Mouse (Mus musculus) heart, embryonic 10.5 days (tissue): ENCODE measurements at regions not wholly inside any gene's neighbourhood (a gene's known extent, or its start where the extent isn't known, plus 50 kb on each side); places are given as distances from the start of the nearest gene placed in this dataset.

Experiments
- DNase-seq: peaks from one replicate; pipeline ENCODE4 v3.0.0-alpha.2; 2017; ENCODE audit warnings: low spot score
- H3K27ac ChIP-seq: fragments of 300-500 bp; sonication (generic); 2 replicates; pipeline ENCODE4 v1.5.1; 2016; ENCODE audit warnings: mild to moderate bottlenecking
- H3K27me3 ChIP-seq: fragments of 300-500 bp; sonication (generic); 2 replicates; pipeline ENCODE4 v1.6.1; 2016; ENCODE audit warnings: mild to moderate bottlenecking; ENCODE audit not compliant: poor library complexity, insufficient read depth, severe bottlenecking
- H3K36me3 ChIP-seq: fragments of 300-500 bp; sonication (generic); 2 replicates; pipeline ENCODE4 v1.6.1; 2016; ENCODE audit warnings: mild to moderate bottlenecking, moderate library complexity
- H3K4me1 ChIP-seq: fragments of 300-500 bp; sonication (generic); 2 replicates; pipeline ENCODE4 v1.6.1; 2016; ENCODE audit warnings: mild to moderate bottlenecking
- H3K4me3 ChIP-seq: fragments of 300-500 bp; sonication (generic); 2 replicates; pipeline ENCODE4 v1.5.1; 2016; ENCODE audit warnings: mild to moderate bottlenecking, moderate library complexity
- H3K9me3 ChIP-seq: fragments of 300-500 bp; sonication (generic); 2 replicates; pipeline ENCODE4 v1.6.1; 2016; ENCODE audit warnings: mild to moderate bottlenecking, moderate library complexity
- WGBS: fragments of 180-500 bp; shearing (Covaris S2); methylation state at CpG from one replicate; pipeline ENCODE4 v1.1.7; 2016; 5-methylcytosine and 5-hydroxymethylcytosine counted together

GRCm38 (mm10) chr12:95054887-95055286 is 637.1 kb upstream of the Flrt2 start:
- H3K36me3 ChIP-seq, result no peaks in the 10 kb centered on the region
- no peaks in the 10 kb centered on the region for H3K4me1 ChIP-seq
- no peak overlapping the region for H3K27ac ChIP-seq
- H3K9me3 ChIP-seq, result no peaks in the 10 kb centered on the region
- no peaks in the 10 kb centered on the region for H3K27me3 ChIP-seq
- no peak overlapping the region for H3K4me3 ChIP-seq
- 76% methylated on average over 3 of the region's 3 CpGs for WGBS
- no peak for DNase-seq

- Histone ChIP-seq H3K9me3 (no peaks in the 10 kb centered on the region), H3K4me1 (no peaks in the 10 kb centered on the region), H3K27ac (no peak overlapping the region), H3K36me3 (no peaks in the 10 kb centered on the region), H3K4me3 (no peak overlapping the region), H3K27me3 (no peaks in the 10 kb centered on the region)
- WGBS, result 84% methylated on average over 7 of the region's 7 CpGs
- no peak for DNase-seq
Observed at GRCm38 (mm10) chr12:95056926-95057325, 635.1 kb upstream of the Flrt2 start.

GRCm38 (mm10) chr12:95059396-95059795 is 632.6 kb upstream of the Flrt2 start:
- Histone ChIP-seq H3K27ac (no peak overlapping the region), H3K4me1 (no peaks in the 10 kb centered on the region), H3K9me3 (no peaks in the 10 kb centered on the region), H3K4me3 (no peak overlapping the region), H3K36me3 (no peaks in the 10 kb centered on the region), H3K27me3 (no peaks in the 10 kb centered on the region)
- 82% methylated on average over 2 of the region's 2 CpGs for WGBS
- no peak for DNase-seq

GRCm38 (mm10) chr12:95072307-95072706 is 619.7 kb upstream of the Flrt2 start:
- no peak for DNase-seq
- no peaks in the 10 kb centered on the region for H3K4me1 ChIP-seq
- no peak overlapping the region for H3K4me3 ChIP-seq
- H3K27ac ChIP-seq, result no peak overlapping the region
- no peaks in the 10 kb centered on the region for H3K9me3 ChIP-seq
- no peaks in the 10 kb centered on the region for H3K27me3 ChIP-seq
- H3K36me3 ChIP-seq, result no peaks in the 10 kb centered on the region
- WGBS, result 85% methylated on average over 2 of the region's 2 CpGs

GRCm38 (mm10) chr12:95119223-95119952 is 572.6 kb upstream of the Flrt2 start:
- Histone ChIP-seq H3K27ac (no peak overlapping the region), H3K4me3 (no peak overlapping the region), H3K4me1 (no peaks in the 10 kb centered on the region), H3K9me3 (no peaks in the 10 kb centered on the region), H3K27me3 (no peaks in the 10 kb centered on the region), H3K36me3 (no peaks in the 10 kb centered on the region)
- WGBS, result 79% methylated on average over 3 of the region's 3 CpGs
- no peak for DNase-seq

DNA sequence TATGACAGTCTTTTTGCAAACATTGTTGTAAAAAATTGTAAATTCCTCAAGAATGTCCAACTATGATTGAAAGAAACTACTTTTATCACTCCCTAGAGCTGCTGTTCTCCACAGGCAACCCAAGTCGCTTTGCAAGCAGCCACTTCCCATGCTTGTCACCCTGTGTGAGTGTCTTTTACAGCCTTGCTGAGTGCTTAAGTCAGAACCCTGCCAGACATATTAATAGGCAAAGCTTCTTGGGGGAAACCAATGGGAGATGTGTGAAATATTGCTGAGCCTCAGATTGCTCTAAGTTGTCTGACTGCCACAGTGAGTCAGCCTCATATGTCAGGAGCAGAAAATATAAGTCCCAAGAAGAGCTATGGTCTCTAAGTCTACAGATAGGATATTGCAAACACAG is 559.2 kb upstream of the Flrt2 start:
- no peak for DNase-seq
- no peaks in the 10 kb centered on the region for H3K27me3 ChIP-seq
- H3K36me3 ChIP-seq, result no peaks in the 10 kb centered on the region
- WGBS, result 60% methylated on average over 1 of the region's 1 CpGs
- H3K27ac ChIP-seq, result no peak overlapping the region
- no peaks in the 10 kb centered on the region for H3K4me1 ChIP-seq
- no peaks in the 10 kb centered on the region for H3K9me3 ChIP-seq
- no peak overlapping the region for H3K4me3 ChIP-seq

DNA sequence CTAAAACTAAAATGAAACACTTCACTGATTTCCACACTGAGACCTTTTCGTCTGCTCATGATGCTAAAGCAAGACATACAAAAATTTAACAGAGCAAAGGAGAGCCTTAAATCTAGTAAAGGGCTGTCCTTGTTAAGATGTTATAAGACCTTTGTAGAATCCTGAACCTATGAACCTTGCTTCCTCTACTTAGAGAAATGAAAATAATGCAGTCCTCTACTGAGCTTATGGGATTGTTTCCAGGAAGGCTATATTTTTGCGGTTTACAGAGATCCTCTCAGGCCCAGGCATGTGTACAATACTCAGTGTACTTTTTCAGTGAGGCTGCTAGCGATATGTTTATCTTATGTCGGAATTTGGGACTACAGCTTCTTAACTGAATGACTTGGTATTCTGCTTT is 558.5 kb upstream of the Flrt2 start:
- WGBS, result 74% methylated on average over 4 of the region's 4 CpGs
- Histone ChIP-seq H3K36me3 (no peaks in the 10 kb centered on the region), H3K4me3 (no peak overlapping the region), H3K27ac (no peak overlapping the region), H3K9me3 (no peaks in the 10 kb centered on the region), H3K27me3 (no peaks in the 10 kb centered on the region), H3K4me1 (no peaks in the 10 kb centered on the region)
- no peak for DNase-seq

- Histone ChIP-seq H3K9me3 (no peaks in the 10 kb centered on the region), H3K27ac (no peak overlapping the region), H3K4me1 (no peaks in the 10 kb centered on the region), H3K27me3 (no peaks in the 10 kb centered on the region), H3K4me3 (no peak overlapping the region), H3K36me3 (no peaks in the 10 kb centered on the region)
- WGBS, result 82% methylated on average over 2 of the region's 2 CpGs
- no peak for DNase-seq
Observed at GRCm38 (mm10) chr12:95138167-95138566, 553.9 kb upstream of the Flrt2 start.

DNA sequence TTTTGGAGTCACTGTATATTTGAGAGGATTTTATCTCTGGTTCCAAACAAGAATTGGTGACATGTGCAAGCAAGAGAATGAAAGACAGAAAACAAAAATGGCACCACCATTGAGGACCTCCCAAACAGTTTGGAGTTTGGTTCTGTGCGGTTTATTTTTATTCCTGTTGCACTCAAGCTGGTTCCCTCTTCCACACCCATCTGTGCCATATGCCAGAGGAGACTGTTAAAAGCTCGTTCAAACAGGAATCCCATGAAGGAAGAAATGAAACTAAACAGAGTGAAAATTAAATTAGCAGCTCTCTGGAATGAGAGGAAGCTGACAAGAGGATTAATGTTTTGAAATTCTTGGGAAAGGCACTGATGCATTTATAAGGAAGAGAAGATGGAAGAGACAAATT is 521.0 kb upstream of the Flrt2 start:
- no peak overlapping the region for H3K27ac ChIP-seq
- no peaks in the 10 kb centered on the region for H3K36me3 ChIP-seq
- WGBS, result 54% methylated on average over 2 of the region's 2 CpGs
- H3K27me3 ChIP-seq, result no peaks in the 10 kb centered on the region
- no peaks in the 10 kb centered on the region for H3K9me3 ChIP-seq
- no peak overlapping the region for H3K4me3 ChIP-seq
- H3K4me1 ChIP-seq, result no peaks in the 10 kb centered on the region
- DNase-seq, result no peak

DNA sequence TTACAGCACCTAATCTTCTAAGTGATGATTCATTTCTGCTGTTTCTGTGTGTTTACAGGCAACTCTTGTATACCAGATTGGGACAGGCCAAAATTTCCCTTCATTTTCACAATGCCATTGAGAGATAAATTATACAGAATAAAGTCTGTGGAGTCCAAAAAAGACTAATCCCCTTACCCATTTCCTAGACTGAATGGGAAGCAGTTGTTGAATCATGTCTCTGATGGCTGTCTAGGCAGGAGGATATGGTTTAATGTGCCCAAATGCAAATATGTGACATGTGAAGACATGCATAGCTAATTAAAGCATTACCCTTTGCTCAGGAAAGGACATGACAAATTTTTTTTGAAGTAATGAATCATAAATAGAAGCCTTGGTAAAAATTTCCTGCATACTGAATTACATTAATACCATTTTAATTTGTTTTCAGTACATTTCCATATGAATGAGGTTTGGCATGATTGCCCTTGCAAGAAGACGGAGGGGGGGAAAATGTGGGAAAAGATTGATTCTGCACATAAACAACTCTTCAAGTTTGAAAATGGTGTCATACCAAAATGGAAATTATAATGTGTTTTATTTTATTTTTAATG is 518.1 kb upstream of the Flrt2 start:
- Histone ChIP-seq H3K4me1 (no peaks in the 10 kb centered on the region), H3K27ac (no peak overlapping the region), H3K9me3 (no peaks in the 10 kb centered on the region), H3K36me3 (no peaks in the 10 kb centered on the region), H3K27me3 (no peaks in the 10 kb centered on the region), H3K4me3 (no peak overlapping the region)
- 87% methylated on average over 1 of the region's 1 CpGs for WGBS
- no peak for DNase-seq

- WGBS, result 91% methylated on average over 8 of the region's 8 CpGs
- Histone ChIP-seq H3K4me1 (no peaks in the 10 kb centered on the region), H3K27ac (no peak overlapping the region), H3K36me3 (no peaks in the 10 kb centered on the region), H3K27me3 (no peaks in the 10 kb centered on the region), H3K9me3 (no peaks in the 10 kb centered on the region), H3K4me3 (no peak overlapping the region)
- DNase-seq, result no peak
Observed at GRCm38 (mm10) chr12:95202486-95202885, 489.5 kb upstream of the Flrt2 start.

- Histone ChIP-seq H3K9me3 (no peaks in the 10 kb centered on the region), H3K27ac (no peak overlapping the region), H3K27me3 (no peaks in the 10 kb centered on the region), H3K4me1 (no peaks in the 10 kb centered on the region), H3K4me3 (no peak overlapping the region), H3K36me3 (no peaks in the 10 kb centered on the region)
- DNase-seq, result no peak
- 57% methylated on average over 3 of the region's 3 CpGs for WGBS
Observed at GRCm38 (mm10) chr12:95205081-95205480, 486.9 kb upstream of the Flrt2 start.

DNA sequence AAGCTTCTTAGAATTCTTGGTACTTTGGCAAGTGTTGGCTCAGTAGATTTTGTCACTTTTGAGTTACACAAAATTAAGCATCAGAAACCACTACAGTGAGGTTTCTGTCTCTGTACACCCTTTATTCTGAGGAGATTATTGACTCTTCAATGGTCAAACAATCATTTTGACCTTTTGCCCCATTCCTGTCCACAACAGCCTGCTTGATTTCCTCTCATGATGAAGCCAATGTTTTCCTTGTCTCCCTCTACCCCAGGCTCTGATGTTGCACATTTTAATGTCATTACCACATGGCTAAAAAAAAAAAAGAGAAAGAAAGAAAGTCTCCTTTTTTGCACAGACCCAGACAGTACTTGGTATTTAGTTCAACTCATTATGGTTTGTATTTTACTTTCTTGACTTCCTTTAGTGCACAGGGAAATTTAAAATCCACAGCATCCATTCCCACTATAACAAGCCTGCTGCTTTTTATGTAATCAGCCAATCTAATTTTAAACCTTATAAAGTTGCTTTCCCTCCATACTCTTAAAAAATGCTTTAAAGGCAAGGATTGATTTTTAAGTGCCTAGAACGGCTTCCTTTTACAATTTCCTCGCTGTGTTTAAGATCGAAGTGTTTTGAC is 452.8 kb upstream of the Flrt2 start:
- H3K27me3 ChIP-seq, result no peaks in the 10 kb centered on the region
- no peaks in the 10 kb centered on the region for H3K36me3 ChIP-seq
- no peaks in the 10 kb centered on the region for H3K4me1 ChIP-seq
- DNase-seq, result no peak
- no peak overlapping the region for H3K27ac ChIP-seq
- WGBS, result 4% methylated on average over 3 of the region's 3 CpGs
- no peaks in the 10 kb centered on the region for H3K9me3 ChIP-seq
- H3K4me3 ChIP-seq, result no peak overlapping the region
